Mouse (Mus musculus) midbrain, embryonic 15.5 days (tissue): ENCODE measurements around the gene Bmt2. TPM values are rescaled to one million over a fixed set of nuclear protein-coding genes. Genes with fewer than 3 reads are reported as not detected.
A peak's percentile ranks its signal among the peaks of the same experiment; 100 is the strongest.

Experiments
- ATAC-seq: fragments of 200-750 bp; cut with Nextera tagmentation; replicated peaks from 2 replicates; pipeline ENCODE4 v1.8.0; 2017; ENCODE audit warnings: moderate TSS enrichment
- H3K27ac ChIP-seq: fragments of 300-500 bp; sonication (generic); 2 replicates; pipeline ENCODE4 v1.5.1; 2015; ENCODE audit warnings: mild to moderate bottlenecking, inconsistent platforms
- H3K27me3 ChIP-seq: fragments of 300-500 bp; sonication (generic); replicated peaks from 2 replicates; pipeline ENCODE4 v1.6.1; 2015; ENCODE audit warnings: inconsistent platforms
- H3K36me3 ChIP-seq: fragments of 300-500 bp; sonication (generic); replicated peaks from 2 replicates; pipeline ENCODE4 v1.6.1; 2015; ENCODE audit warnings: inconsistent platforms
- H3K4me1 ChIP-seq: fragments of 300-500 bp; sonication (generic); 2 replicates; pipeline ENCODE4 v1.6.1; 2015; ENCODE audit warnings: inconsistent platforms
- H3K4me2 ChIP-seq: fragments of 300-500 bp; sonication (generic); 2 replicates; pipeline ENCODE4 v1.6.1; 2015; ENCODE audit warnings: inconsistent platforms, mild to moderate bottlenecking, moderate library complexity
- H3K4me3 ChIP-seq: fragments of 300-500 bp; sonication (generic); 2 replicates; pipeline ENCODE4 v1.5.1; 2015; ENCODE audit warnings: mild to moderate bottlenecking, inconsistent platforms
- H3K9ac ChIP-seq: fragments of 300-500 bp; sonication (generic); 2 replicates; pipeline ENCODE4 v1.6.1; 2015; ENCODE audit warnings: mild to moderate bottlenecking, inconsistent platforms
- H3K9me3 ChIP-seq: fragments of 300-500 bp; sonication (generic); 2 replicates; pipeline ENCODE4 v1.6.1; 2016; ENCODE audit warnings: inconsistent platforms
- WGBS: fragments of 180-500 bp; shearing (Covaris S2); methylation state at CpG from one replicate; pipeline ENCODE4 v1.1.7; 2015; ENCODE audit warnings: mixed read lengths; 5-methylcytosine and 5-hydroxymethylcytosine counted together
- polyA plus RNA-seq: library from polyadenylated mRNA; unstranded; fragments of >200 nt; fragmentation: Nextera tagmentation; extraction: Ambion mirVana; gene quantifications from 2 replicates; pipeline ENCODE4 v1.2.1, GENCODE M21; 2015

The Bmt2 gene
- 19.8 and 20.7 TPM in 2 replicates for polyA plus RNA-seq

DNA sequence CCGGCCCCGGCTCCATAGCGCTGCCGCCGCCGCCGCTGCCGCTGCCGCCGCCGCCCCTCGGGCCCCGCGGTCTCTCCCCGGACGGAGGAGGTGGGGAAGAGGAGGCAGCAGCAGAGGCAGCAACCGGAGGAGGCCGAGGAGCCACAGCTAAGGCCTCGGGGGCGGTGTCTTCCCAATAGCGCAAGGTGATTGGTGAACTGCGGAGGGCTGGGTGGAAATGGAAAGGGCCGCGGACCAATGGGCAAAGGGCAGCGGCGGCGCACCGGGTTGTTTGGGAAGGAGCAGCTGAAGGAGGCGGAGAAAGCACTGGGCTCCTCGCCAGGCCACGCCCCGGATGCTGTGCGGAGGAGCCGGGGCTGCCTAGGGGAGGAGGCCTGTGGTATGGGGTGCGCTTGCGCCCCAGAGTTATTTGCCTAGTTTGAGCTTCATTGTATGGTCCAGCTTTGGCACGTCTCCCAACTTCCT lies at the start of gene Bmt2:
Bmt2 (minus strand) TSS at position 149 of the 465 bp plus-strand sequence.
- under 1% methylated on average over 37 of the region's 37 CpGs for WGBS
- H3K9me3 ChIP-seq = no peaks in the 10 kb centered on the region
- peak within 1 kb of the TSS; percentile 94 for H3K27ac ChIP-seq
- peak within 1 kb of the TSS; percentile 84 for H3K4me3 ChIP-seq
- peaks cover 20% of the 10 kb centered on the region for H3K4me1 ChIP-seq
- H3K27me3 ChIP-seq = no peaks in the 10 kb centered on the region
- H3K36me3 ChIP-seq = no peaks in the 10 kb centered on the region
- H3K4me2 ChIP-seq = peak within 1 kb of the TSS; percentile 67
- H3K9ac ChIP-seq = peak within 1 kb of the TSS; percentile 89
- ATAC-seq = peak; percentile 99

GRCm38 (mm10) chr6:13722166-13722565 lies 44.4 kb upstream of the Bmt2 start:
- Histone ChIP-seq H3K4me1 (no peaks in the 10 kb centered on the region), H3K36me3 (no peaks in the 10 kb centered on the region), H3K27ac (no peak overlapping the region), H3K4me3 (no peak overlapping the region), H3K4me2 (no peak overlapping the region), H3K27me3 (no peaks in the 10 kb centered on the region), H3K9ac (no peak overlapping the region), H3K9me3 (no peaks in the 10 kb centered on the region)
- no peak for ATAC-seq
- 95% methylated on average over 3 of the region's 3 CpGs for WGBS

DNA sequence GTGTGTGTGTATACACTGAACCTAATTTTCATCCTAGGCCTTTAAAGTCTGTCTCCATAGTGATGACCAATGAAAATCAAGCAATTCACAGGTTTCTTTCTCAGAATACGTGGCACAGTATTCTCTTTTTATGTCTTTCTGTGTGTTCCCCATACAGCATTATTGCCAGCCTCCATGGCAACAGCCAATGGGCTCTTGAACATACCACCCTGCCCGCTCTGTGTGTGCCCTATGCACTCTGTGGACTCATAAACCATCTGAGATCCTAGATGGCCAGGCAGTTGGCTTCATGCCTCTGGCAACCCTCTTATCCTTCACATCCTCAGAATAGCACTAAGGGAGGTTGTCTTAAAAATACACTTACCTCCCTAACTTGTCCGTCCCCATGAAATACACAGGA lies 37.1 kb upstream of the Bmt2 start:
- H3K27me3 ChIP-seq = no peaks in the 10 kb centered on the region
- H3K4me2 ChIP-seq = no peak overlapping the region
- no peak for ATAC-seq
- no peak overlapping the region for H3K4me3 ChIP-seq
- WGBS = 60% methylated on average over 3 of the region's 3 CpGs
- no peak overlapping the region for H3K27ac ChIP-seq
- H3K4me1 ChIP-seq = no peaks in the 10 kb centered on the region
- no peak overlapping the region for H3K9ac ChIP-seq
- no peaks in the 10 kb centered on the region for H3K36me3 ChIP-seq
- H3K9me3 ChIP-seq = no peaks in the 10 kb centered on the region

GRCm38 (mm10) chr6:13696882-13697281 lies 19.1 kb upstream of the Bmt2 start:
- no peaks in the 10 kb centered on the region for H3K36me3 ChIP-seq
- no peaks in the 10 kb centered on the region for H3K9me3 ChIP-seq
- no peak for ATAC-seq
- H3K4me1 ChIP-seq = no peaks in the 10 kb centered on the region
- WGBS = 90% methylated on average over 4 of the region's 4 CpGs
- H3K27me3 ChIP-seq = no peaks in the 10 kb centered on the region
- H3K4me2 ChIP-seq = no peak overlapping the region
- no peak overlapping the region for H3K9ac ChIP-seq
- H3K4me3 ChIP-seq = no peak overlapping the region
- no peak overlapping the region for H3K27ac ChIP-seq

DNA sequence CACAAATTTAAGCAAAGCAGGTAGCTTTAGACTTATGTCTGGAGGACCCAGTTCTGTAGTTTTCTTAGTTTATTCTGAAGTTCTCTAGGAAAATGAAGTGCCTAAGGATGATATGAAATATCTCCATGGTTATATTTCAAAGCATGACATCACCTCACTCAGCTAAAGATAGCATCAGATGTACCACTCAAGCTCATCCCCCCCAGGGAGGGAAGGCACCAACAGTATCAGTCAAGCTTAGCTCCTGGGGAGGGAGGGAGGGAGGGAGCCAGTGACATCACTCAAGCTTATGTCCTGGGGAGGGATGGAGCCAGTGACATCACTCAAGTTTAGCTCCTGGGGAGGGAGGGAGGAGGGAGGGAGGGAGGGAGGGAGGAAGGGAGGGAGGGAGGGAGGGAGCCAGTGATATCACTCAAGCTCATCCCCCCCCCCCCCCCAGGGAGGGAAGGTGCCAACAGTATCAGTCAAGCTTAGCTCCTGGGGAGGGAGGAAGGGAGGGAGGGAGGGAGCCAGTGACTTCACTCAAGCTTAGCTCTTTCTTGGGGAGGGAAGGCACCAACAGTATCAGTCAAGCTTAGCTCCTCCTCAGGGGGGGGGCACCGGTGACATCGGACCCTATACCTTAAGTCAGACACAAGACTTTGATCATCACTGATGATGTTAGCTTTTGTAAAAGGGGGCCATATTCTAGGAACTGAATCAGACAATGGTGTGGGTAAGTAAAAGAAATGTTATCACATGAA lies 17.5 kb upstream of the Bmt2 start:
- Histone ChIP-seq H3K9me3 (no peaks in the 10 kb centered on the region), H3K4me2 (no peak overlapping the region), H3K4me3 (no peak overlapping the region), H3K9ac (no peak overlapping the region), H3K27ac (no peak overlapping the region), H3K4me1 (no peaks in the 10 kb centered on the region), H3K36me3 (no peaks in the 10 kb centered on the region), H3K27me3 (no peaks in the 10 kb centered on the region)
- ATAC-seq = no peak
- WGBS = 86% methylated on average over 2 of the region's 2 CpGs

- no peaks in the 10 kb centered on the region for H3K27me3 ChIP-seq
- no peak overlapping the region for H3K4me2 ChIP-seq
- no peaks in the 10 kb centered on the region for H3K36me3 ChIP-seq
- WGBS = 84% methylated on average over 2 of the region's 2 CpGs
- no peaks in the 10 kb centered on the region for H3K9me3 ChIP-seq
- H3K4me1 ChIP-seq = no peaks in the 10 kb centered on the region
- H3K4me3 ChIP-seq = no peak overlapping the region
- H3K9ac ChIP-seq = no peak overlapping the region
- no peak overlapping the region for H3K27ac ChIP-seq
- no peak for ATAC-seq
Measured at GRCm38 (mm10) chr6:13691657-13692294, 14.0 kb upstream of the Bmt2 start.

DNA sequence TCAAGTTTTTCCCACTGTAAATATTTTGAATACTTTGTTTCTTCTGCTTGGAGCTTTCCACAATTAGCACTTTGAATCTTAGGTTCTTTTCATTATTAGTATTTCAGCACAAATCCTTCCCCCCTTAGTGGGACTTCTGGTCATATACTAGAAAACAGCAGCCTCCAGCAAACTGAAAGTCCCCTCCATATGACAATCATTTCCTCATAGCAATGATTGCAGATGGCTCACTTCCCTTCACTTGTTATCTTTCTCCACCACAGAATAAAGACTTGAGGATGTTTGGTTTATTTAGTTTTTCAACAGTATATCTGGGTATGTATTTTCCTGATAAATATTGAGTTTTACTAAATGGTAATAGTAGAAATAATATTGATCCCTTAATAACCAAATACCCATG lies 12.6 kb upstream of the Bmt2 start:
- ATAC-seq = no peak
- Histone ChIP-seq H3K4me1 (no peaks in the 10 kb centered on the region), H3K36me3 (no peaks in the 10 kb centered on the region), H3K9me3 (no peaks in the 10 kb centered on the region), H3K27me3 (no peaks in the 10 kb centered on the region), H3K27ac (no peak overlapping the region), H3K9ac (no peak overlapping the region), H3K4me2 (no peak overlapping the region), H3K4me3 (no peak overlapping the region)

GRCm38 (mm10) chr6:13683929-13684595 lies 6.3 kb upstream of the Bmt2 start:
- Histone ChIP-seq H3K27ac (no peak overlapping the region), H3K36me3 (no peaks in the 10 kb centered on the region), H3K4me1 (no peaks in the 10 kb centered on the region), H3K27me3 (no peaks in the 10 kb centered on the region), H3K9ac (no peak overlapping the region), H3K4me3 (no peak overlapping the region), H3K9me3 (no peaks in the 10 kb centered on the region), H3K4me2 (no peak overlapping the region)
- no peak for ATAC-seq
- 96% methylated on average over 2 of the region's 2 CpGs for WGBS

DNA sequence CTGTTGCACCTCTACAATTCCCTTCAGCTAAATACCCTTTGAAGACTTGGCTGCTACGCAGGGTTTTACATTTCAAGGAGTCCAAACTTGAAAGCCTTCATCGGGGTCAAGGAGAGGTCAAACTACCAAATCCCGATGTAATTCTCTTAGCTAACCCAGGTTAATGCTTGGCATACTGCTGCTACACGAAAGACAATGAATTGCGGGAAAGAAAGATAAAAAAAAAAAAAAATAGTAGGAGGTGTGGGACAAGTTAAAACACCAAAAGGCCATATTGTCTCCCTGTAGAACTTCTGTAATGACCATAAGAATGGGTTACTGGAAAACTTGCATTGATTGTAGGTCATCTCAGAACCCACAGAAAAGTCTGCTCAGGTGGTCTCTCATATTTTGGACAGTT lies 583 bp upstream of the Bmt2 start:
- WGBS = 17% methylated on average over 5 of the region's 5 CpGs
- ATAC-seq = no peak

DNA sequence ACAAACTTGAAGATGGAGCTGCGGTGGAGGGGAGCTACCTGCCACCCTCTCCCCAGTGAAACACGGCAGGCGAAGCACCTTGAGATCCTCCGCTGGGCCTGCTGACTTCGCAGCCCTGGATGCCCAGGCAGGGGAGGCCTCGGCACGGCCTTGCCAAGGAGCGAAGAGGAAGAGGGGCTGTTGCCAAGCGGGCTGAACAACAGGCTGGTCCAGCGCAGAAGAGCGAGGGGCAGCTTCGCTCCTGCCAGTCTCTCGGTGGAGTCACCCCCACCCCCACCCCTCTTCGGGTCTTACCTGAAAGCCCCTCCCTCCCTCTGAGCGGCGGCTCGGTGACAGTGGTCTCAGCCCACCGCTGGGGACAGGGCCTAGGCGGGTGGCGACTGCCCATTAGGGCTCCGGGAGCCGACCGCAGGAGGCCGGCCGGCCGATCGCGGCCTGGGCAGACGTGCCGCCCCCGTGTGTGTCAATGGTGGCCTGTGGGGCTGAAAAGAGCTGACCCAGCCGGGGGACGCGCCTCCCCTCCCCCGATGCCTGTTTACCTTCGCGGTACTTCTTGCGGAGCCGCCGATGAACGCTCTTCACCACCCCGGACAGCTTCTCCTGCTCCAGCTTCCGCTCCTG lies 515 bp downstream of the Bmt2 start:
- H3K4me2 ChIP-seq = peak overlapping the region; percentile 67
- no peaks in the 10 kb centered on the region for H3K27me3 ChIP-seq
- H3K27ac ChIP-seq = peak overlapping the region; percentile 94

More for the DNA sequence above, 583 bp upstream of the Bmt2 start:
- no peaks in the 10 kb centered on the region for H3K9me3 ChIP-seq
- no peaks in the 10 kb centered on the region for H3K27me3 ChIP-seq
- H3K9ac ChIP-seq = peak overlapping the region; percentile 32; the same call in 1 of the 2 replicates
- H3K36me3 ChIP-seq = no peaks in the 10 kb centered on the region
- H3K4me3 ChIP-seq = peak overlapping the region; percentile 84
- peak overlapping the region; percentile 67 for H3K4me2 ChIP-seq
- peak overlapping the region; percentile 51; the same call in 1 of the 2 replicates for H3K27ac ChIP-seq
- H3K4me1 ChIP-seq = peaks cover 20% of the 10 kb centered on the region

GRCm38 (mm10) chr6:13676196-13676595 lies 1.6 kb downstream of the Bmt2 start:
- Histone ChIP-seq H3K4me3 (peak overlapping the region; percentile 84), H3K36me3 (no peaks in the 10 kb centered on the region), H3K27ac (no peak overlapping the region), H3K9ac (no peak overlapping the region), H3K4me1 (peaks cover 20% of the 10 kb centered on the region), H3K4me2 (peak overlapping the region; percentile 67), H3K9me3 (no peaks in the 10 kb centered on the region), H3K27me3 (no peaks in the 10 kb centered on the region)
- ATAC-seq = no peak

More for the DNA sequence above, 515 bp downstream of the Bmt2 start:
- H3K36me3 ChIP-seq = no peaks in the 10 kb centered on the region
- H3K4me1 ChIP-seq = peaks cover 20% of the 10 kb centered on the region
- H3K4me3 ChIP-seq = peak overlapping the region; percentile 84
- WGBS = 0% methylated on average over 41 of the region's 43 CpGs
- peak; percentile 85 for ATAC-seq
- peak overlapping the region; percentile 89 for H3K9ac ChIP-seq
- no peaks in the 10 kb centered on the region for H3K9me3 ChIP-seq
